Mouse (Mus musculus): Measurements from ENCODE around the gene Zfp770.
"Not testable (repeated sequence)": the region's sequence is repeated elsewhere in the genome, so short reads cannot be mapped to it uniquely, and the experiment has no call there.

The Zfp770 gene

DNA sequence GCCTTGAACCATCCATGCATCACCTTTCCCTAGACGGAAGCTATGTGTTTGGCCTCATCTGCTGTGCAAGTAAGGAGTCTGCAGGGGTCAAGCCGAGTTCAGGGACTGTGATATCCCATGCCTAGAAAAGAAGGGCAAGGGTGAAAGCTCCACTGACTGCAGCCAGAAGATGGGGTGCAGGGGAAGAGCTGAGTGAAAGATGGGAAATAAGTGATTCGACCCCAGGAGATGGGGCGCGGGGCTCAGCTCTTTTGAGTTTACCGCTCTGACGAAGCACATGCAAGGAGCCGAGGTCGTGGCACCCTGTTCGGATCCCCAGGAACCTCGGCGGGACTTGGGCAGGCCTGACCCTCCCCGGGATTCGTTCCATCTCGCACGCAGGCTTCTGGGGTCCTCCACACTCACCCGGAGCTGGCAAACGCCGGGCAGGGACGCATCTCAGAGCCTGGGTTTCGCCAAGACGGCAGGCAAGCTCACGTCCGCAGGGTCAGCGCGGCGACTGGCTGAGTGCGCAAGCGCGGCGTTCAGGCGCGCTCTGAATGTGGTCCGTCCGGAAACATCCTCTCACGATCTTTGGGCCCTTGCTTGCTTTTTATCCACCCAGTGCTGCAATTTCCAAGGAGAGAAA is at the start of gene Zfp770:
TSS of gene Zfp770 (minus strand) at position 538 of the 628 bp plus-strand sequence.
- DNase-seq (ENCODE audit: low spot score), result peak; percentile 74

DNA sequence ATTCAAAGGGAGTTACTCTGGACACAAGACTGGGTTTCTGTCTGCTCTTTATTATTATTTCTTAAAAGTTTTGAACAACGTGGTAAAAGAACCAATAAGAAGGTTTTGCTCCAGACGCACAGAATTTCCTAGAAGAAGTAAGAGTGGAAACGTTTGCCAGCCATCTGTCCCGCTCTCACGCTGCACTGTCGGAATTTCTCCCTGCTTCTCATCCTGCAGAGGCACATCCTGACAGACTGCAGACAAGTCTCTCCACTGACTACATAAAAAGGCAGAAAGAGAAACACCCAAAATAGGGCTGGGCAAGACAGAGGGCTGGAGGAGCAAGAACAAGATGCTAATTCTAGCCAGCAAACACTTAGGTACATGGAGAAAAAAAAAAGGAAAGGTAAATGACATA is 48.2 kb upstream of the Zfp770 start:
- no peak for DNase-seq (ENCODE audit: low spot score)

DNA sequence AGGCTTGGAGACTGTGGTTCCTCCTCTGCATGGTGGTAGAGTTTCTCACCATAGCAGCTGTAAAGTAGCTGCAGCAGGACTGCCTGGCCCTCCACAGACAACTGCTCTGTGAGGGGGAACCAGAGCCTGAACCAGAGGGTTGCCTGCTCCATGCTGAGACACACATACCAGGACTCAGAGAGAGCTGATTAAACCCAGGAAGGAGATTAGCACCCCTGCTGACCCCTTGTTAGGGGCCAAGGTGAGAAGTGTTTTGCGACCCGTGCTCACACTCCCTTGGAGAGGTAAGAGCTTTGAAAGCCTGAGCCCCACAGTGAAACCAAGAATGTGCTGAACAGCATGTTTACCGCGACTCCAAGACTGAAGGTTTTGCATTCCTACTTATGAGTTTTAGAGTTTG is 36.4 kb upstream of the Zfp770 start:
- no peak for DNase-seq (ENCODE audit: low spot score)

- no peak for DNase-seq (ENCODE audit: low spot score)
Observed at GRCm38 (mm10) chr2:114236566-114236965, 35.3 kb upstream of the Zfp770 start.

- no peak for DNase-seq (ENCODE audit: low spot score)
Observed at GRCm38 (mm10) chr2:114235584-114235983, 34.3 kb upstream of the Zfp770 start.

DNA sequence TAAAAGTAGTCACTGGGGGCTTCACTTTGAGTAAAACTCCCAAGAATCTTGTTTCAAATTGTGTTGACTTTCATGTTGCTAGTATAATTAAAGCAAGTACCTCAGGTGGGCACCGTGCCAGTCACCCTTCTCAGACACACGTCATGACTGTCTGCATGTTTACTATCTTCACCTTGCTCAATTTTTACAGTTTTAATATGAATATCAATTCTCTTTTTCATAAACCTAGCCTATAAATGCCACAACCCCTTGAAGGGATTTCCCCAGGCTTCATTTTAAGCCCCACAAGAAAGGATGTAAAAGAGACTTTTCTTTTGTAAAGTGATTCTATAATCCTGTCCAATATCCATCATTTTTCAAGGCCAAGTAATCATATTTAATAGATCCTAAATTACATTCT is 30.0 kb upstream of the Zfp770 start:
- DNase-seq (ENCODE audit: low spot score), result no peak

- no peak for DNase-seq (ENCODE audit: low spot score)
Observed at GRCm38 (mm10) chr2:114228672-114229071, 27.4 kb upstream of the Zfp770 start.

DNA sequence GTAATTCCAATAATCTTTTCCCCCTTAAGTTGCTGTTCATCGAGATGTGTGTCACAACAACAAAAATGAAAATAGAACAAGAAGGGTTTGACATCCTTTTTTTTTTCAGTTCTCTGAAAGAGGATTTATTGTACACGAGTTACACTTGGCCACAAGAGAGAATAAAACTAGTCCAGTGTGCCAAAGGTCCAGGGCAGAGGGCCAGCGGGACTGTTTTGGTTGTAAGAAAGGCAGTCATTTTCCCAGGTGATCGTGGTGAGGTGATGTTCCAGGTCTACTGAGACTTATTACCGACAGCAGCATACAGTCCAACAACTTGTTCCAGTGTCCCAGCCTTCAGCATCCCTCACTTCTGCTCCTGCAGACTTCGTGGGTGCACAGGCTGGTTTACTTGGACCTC is 3.8 kb upstream of the Zfp770 start:
- no peak for DNase-seq (ENCODE audit: low spot score)

- no peak for DNase-seq (ENCODE audit: low spot score)
Observed at GRCm38 (mm10) chr2:114201574-114201973, 305 bp upstream of the Zfp770 start.

DNA sequence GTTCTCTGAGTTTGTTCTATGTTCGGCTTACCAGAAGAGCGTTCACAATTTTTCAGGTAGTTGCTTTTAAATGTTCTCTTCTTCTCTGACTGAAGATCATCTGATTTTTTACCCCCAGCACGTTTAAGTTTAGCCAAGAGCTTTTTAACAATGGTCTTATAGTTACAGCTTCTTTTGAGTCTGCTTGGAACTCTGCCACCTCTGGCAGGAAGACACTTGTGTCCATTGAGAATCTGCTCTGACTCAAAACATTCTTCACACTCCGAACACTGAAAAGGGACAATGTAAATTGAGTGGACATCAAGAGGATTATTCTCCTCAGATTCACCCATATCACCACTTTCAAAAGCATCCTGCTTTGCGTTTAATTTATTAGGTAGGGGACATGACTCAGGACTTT is 4.8 kb downstream of the Zfp770 start:
- DNase-seq (ENCODE audit: low spot score), result no peak

DNA sequence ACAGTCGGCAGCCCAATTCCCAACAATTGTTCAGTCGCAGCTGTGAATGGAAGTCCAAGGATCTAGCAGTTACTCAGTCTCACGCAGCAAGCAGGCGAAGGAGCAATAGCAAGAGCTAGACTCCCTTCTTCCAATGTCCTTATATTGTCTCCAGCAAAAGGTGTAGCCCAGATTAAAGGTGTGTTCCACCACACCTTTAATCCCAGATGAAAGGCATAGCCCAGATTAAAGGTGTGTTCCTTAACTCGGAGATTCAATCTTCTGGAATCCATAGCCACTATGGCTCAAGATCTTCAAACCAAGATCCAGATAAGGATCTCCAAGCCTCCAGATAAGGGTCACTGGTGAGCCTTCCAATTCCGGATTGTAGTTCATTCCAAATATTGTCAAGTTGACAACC is 14.3 kb downstream of the Zfp770 start, which contains the start of gene Aqr:
TSS of gene Aqr (minus strand) at position 101 of the 400 bp plus-strand sequence.
- not testable (repeated sequence) for DNase-seq (ENCODE audit: low spot score)

DNA sequence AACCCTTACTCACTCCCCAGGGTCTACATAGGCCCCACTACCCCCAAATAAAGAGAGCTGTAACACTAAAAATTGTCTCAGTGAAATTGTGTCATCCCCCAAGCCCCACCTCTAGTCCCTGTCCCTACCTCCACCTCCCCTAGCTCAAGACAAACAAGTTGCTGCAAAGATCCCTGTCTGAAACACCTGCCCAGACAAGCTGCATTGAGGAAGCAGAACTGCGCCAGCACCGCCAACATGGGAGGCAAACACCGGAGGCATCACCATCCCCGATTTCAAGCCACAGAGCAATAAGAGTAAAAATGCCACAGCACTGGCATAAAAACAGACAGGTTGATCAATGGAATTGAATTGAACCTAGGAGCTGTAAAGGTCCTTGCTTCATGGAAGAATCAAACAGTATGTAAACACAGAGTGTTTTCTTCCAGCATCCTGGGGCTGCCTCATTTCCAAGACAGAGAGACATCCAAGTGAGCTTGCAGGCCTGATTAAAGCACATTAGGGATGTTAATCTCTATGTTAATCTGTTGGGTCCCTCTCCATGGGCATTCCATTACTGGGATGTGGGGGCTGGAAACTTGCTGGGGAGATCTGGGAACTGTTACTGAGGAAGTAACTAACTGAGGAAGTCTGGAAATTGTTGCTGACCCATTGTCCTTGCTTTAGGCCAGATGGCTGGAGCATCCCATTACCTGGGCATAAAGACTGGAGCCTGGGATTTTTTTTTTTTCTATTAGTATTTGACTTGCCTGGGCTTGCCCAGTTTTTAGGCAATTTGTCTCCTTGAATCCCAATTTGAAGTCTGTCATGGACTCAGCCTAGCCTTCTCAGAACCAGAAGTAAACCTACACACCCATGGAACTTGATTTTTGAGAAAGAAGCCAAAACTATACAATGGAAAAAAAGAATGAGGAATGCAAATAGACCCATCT is 23.2 kb downstream of the Zfp770 start:
- DNase-seq (ENCODE audit: low spot score), result no peak

- DNase-seq (ENCODE audit: low spot score), result peak; percentile 64
Observed at GRCm38 (mm10) chr2:114174651-114175484, 26.4 kb downstream of the Zfp770 start.

GRCm38 (mm10) chr2:114173248-114173647 is 28.0 kb downstream of the Zfp770 start:
- DNase-seq (ENCODE audit: low spot score), result no peak

GRCm38 (mm10) chr2:114167837-114168236 is 33.4 kb downstream of the Zfp770 start:
- DNase-seq (ENCODE audit: low spot score), result no peak

GRCm38 (mm10) chr2:114161978-114162377 is 39.3 kb downstream of the Zfp770 start:
- no peak for DNase-seq (ENCODE audit: low spot score)

GRCm38 (mm10) chr2:114157345-114157744 is 43.9 kb downstream of the Zfp770 start:
- no peak for DNase-seq (ENCODE audit: low spot score)

DNA sequence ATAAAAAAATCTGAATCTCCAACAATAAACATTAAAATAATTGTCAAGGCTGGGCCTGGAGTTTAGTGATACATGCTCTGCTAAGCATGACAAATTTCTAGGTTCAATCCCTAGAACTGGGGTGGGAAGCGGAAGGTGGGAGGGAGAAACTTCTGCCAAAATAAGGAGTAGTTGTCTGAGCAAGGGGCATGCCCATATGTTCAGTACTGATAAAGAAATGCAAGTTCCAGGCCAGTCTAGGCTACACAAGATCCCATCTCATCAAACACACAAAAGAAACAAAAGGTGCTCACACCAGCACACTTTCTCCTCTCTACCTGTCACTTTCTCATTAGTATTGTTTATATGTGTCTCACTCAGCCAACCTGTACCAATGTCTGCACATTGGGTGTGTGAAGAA is 44.6 kb downstream of the Zfp770 start:
- no peak for DNase-seq (ENCODE audit: low spot score)

DNA sequence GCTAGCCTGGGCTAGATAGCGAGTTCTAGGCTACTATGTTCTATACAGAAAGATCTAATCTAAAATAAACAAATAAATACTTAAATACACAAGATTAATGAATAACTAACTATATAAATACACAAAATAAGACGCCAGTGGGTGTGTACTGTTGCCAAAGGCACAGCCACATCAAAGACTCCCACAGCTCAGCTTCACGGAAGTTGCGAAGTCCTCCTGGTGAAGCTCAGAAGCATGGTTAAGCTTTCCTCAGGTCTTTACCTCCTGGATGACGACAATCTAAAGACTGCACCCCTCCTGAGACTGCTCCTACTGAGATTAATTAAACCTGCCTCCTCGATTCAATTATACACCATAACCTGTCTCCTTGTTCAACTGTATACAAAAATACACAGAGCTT is 48.0 kb downstream of the Zfp770 start:
- no peak for DNase-seq (ENCODE audit: low spot score)

DNA sequence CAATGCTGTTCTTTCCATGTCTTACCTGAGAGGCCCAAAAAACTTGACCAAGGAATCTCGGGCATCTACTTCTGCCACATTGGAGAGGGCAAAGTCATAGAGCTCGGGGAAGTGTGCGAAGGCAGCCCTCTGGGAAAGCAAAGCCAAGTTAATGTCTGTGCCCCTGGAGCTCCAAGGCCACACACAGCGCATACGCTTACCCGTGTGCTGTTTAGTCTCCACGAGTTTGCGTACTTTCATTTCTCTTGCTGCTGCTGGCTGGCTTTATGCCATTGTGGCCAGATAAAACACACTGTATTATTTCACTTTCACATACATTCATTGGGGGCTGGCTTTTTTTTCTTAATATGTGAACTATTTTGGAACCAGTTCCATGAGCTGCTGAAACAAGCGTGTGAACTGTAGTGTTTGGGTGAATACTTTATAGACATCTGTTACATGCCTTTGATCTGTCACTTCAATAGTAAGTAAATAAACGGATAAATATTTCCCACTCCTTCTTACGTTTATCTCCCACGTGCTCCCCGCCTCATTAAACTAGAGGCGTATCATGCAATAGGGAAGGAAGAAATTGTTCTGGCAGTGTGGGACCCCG is 54.3 kb downstream of the Zfp770 start:
- DNase-seq (ENCODE audit: low spot score), result no peak

- peak; percentile 15 for DNase-seq (ENCODE audit: low spot score)
Observed at GRCm38 (mm10) chr2:114145315-114145801, 55.9 kb downstream of the Zfp770 start.

GRCm38 (mm10) chr2:114144915-114145314 is 56.4 kb downstream of the Zfp770 start:
- no peak for DNase-seq (ENCODE audit: low spot score)

Measured in urinary bladder, postnatal 25 days (tissue).